Mouse (Mus musculus): ENCODE data around the gene Gm10282.

Gm10282 gene

GRCm38 (mm10) chr8:72305210-72305905 is at the start of gene Gm10282:
Gm10282 (minus strand) TSS chr8:72305260.
- DNase-seq = no peak

GRCm38 (mm10) chr8:72354272-72354671 is 49.2 kb upstream of the Gm10282 start:
- DNase-seq = no peak

GRCm38 (mm10) chr8:72353700-72354045 is 48.6 kb upstream of the Gm10282 start:
- DNase-seq = no peak

- no peak for DNase-seq
Measured at GRCm38 (mm10) chr8:72352951-72353699, 48.1 kb upstream of the Gm10282 start.

GRCm38 (mm10) chr8:72351405-72352005 is 46.4 kb upstream of the Gm10282 start:
- DNase-seq = no peak

GRCm38 (mm10) chr8:72350727-72351126 is 45.7 kb upstream of the Gm10282 start:
- no peak for DNase-seq

- DNase-seq = no peak
Measured at GRCm38 (mm10) chr8:72349838-72350237, 44.8 kb upstream of the Gm10282 start.

- no peak for DNase-seq
Measured at GRCm38 (mm10) chr8:72348956-72349355, 43.9 kb upstream of the Gm10282 start.

- no peak for DNase-seq
Measured at GRCm38 (mm10) chr8:72348114-72348513, 43.1 kb upstream of the Gm10282 start.

GRCm38 (mm10) chr8:72347553-72347952 is 42.5 kb upstream of the Gm10282 start:
- no peak for DNase-seq

- no peak for DNase-seq
Measured at GRCm38 (mm10) chr8:72343725-72344124, 38.7 kb upstream of the Gm10282 start.

GRCm38 (mm10) chr8:72342556-72343300 is 37.7 kb upstream of the Gm10282 start:
- DNase-seq = no peak

- no peak for DNase-seq
Measured at GRCm38 (mm10) chr8:72337034-72337433, 32.0 kb upstream of the Gm10282 start.

GRCm38 (mm10) chr8:72336273-72336672 is 31.2 kb upstream of the Gm10282 start:
- DNase-seq = no peak

GRCm38 (mm10) chr8:72334144-72334641 is 29.1 kb upstream of the Gm10282 start:
- DNase-seq = no peak

- no peak for DNase-seq
Measured at GRCm38 (mm10) chr8:72333429-72334143, 28.5 kb upstream of the Gm10282 start.

- no peak for DNase-seq
Measured at GRCm38 (mm10) chr8:72331631-72332030, 26.6 kb upstream of the Gm10282 start.

GRCm38 (mm10) chr8:72330806-72331516 is 25.9 kb upstream of the Gm10282 start:
- DNase-seq = no peak

GRCm38 (mm10) chr8:72329116-72329515 is 24.1 kb upstream of the Gm10282 start:
- DNase-seq = no peak

GRCm38 (mm10) chr8:72324708-72325107 is 19.6 kb upstream of the Gm10282 start:
- no peak for DNase-seq

GRCm38 (mm10) chr8:72324036-72324706 is 19.1 kb upstream of the Gm10282 start:
- DNase-seq = no peak

Data from cerebellum, adult 9-10 months (tissue).